Mouse (Mus musculus): ENCODE data around the gene Crnkl1.
"Not testable (repeated sequence)": the region's sequence is repeated elsewhere in the genome, so short reads cannot be mapped to it uniquely, and the experiment has no call there.

Gene Crnkl1

DNA sequence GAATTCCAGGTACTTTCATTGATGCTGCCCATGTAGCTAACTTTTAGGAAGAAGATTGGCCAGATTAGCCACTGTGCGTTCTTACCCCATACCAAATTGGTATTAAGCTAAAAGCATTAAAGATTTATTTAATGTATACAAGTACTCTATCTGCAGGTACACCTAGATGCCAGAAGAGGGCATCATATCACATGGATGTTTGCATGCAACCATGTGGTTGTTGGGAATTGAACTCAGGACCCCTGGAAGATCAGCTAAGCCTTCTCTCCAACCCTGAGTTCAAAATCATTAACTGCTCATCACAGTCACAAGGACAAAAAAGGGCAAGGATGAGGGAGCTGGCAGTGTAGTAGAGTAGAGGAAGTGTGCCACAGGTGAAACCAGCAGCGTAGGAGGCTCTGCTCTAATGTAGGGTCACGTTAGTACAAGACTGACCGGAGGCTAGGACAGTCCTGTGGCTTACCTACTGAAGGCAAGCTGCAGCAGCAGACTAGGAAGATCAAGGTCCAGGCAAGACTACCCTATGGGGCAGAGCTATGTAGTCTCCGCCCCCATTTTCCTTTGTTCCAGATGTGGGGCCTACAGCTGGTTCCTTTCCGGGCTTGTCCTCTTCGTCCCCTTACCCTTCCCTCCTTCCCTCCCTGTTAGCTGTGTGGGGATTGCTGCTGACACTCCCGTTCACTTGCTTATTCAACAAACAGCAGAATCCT is 13.7 kb downstream of the Crnkl1 start:
- DNase-seq (ENCODE audit: low read depth) = no peak

DNA sequence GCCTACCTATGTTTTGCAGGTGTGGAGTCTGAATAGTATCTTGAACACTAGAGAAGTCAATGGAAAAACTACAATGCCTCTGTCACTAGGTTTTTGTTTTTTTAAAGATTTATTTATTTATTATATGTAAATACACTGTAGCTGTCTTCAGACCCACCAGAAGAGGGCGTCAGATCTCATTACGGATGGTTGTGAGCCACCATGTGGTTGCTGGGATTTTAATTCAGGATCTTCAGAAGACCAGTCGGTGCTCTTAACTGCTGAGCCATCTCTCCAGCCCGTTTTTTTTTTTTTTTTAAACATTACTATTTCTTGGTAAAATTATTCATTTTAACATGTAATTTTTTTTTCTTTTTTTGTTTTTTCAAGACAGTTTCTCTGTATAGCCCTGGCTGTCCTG is 28.9 kb downstream of the Crnkl1 start:
- not testable (repeated sequence) for DNase-seq (ENCODE audit: low read depth)

DNA sequence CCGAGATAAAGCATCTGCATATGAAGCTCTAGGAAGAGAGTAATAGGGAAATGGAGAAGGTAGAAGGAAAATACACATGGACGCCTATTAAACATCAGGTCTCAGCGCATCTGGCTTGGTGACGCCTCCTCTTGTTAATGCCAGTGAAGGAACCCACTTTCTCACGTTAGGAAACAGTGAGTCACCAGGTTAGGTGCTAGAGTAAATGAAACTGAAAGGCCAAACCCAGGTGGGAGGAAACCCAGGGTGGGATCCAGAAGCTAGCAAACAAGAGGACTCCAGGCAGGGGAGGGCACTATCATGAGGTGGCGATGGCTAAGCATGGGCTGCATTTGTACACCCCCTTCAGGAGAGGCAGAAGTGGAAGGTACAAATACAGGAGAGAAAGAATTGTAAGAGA is 29.7 kb downstream of the Crnkl1 start:
- DNase-seq (ENCODE audit: low read depth) = no peak

DNA sequence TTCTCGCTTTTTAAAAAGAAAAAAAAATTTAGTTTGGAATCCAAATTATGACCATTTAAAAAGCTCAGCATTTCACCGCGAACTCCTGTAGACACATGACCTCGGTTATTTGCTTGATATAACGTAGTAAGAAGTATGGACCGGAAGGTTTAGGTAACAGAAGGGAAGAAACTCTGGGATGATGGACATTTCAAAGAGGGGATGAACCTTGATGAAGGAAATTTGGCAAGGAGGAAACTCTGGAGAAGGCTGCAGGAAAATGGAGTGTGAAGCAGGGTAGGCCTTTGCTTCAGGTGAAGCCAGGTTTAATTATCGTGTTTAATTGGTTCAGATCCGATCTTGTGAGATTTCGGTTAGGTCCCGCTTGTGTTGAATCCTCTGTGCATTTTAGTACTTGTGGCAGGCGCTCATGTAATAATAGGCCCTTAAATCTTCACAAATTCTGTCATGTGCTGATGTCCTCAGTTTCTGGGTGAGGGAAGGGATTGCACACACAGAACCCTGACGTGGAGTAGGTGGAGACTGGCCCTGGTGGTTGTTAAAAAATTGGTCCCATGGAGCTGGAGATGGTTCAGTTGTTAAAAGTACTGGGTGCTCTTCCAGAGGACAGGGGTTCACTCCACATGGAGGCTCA is 30.7 kb downstream of the Crnkl1 start:
- DNase-seq (ENCODE audit: low read depth) = no peak

DNA sequence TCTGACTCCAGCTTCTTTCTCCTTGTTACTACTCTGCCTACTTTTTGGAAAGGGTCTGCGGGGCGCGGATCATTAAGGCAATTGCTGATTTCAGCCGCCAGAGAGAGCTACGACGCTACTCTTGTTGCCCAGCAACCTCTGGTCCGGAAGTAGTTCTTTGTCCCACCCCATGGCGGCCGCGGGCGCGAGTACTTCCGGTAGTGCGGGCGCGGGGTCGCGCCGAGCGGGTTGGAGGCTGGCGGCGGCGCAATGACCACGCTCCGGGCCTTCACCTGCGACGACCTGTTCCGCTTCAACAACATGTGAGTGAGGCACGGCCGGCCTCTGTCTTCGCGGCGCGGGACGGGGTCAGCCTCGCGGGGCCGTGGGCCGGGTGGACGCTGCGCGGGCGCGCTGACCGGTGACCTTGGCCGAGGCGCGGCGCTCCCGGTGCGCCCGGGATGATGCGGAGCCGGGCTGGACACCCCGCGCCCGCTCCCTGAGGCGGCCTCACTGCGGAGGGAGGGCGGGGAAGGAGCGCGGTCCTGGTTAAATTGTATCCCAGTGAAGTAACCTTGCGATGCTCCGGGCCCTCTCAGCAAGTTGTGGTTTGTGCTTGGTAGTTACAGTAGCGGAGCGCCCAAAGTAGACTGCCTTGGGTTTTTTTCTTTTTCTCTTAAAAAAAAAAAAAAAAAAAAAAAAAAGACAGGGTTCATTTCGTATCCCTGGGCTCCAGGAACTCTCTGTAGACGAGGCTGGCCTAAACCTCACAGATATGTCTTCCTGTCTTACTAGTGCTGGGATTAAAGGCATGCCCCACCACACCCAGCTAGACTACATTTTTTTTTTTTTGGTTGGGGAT is 31.5 kb downstream of the Crnkl1 start:
- DNase-seq (ENCODE audit: low read depth) = peak; percentile 65

DNA sequence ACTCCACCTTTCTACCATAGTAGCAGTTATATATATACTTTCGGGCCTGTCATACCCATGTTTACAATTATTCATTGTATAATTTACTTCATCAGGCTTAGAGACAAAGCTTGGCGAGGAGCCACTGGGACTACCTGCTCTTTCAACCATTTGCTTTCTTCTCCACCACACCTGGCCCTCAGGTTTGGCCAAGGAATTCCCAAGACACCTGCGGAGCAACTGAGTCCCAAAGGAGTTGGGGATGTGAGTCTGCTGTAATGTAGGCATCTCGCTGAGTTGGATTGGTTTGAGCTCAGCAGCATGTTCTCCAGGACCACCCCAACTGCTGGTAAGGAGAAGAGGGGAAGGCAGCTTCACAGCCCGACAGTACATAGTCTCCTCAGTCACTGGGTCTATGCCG is 33.0 kb downstream of the Crnkl1 start, which contains the start of gene Naa20:
TSS of gene Naa20 (plus strand) at position 239 of the 400 bp plus-strand sequence.
- no peak for DNase-seq (ENCODE audit: low read depth)

DNA sequence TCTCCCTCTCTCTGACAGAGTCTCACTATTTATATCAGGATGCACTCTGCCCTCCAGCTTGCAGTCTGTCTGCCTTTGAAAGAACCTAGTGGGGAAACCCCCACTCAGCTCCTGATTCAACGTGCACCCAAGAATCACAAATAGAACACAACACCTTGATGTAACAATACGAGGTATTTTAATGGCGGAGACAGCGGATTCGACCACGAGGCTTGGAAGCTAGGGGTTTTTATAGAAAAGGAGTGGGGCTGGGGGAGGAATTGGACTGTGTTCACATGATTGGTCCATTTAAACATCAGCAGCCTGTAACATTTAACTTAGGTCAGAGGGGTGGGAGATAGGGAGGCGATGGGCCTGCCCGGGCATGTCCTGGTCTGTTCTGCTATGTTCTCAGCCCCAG is 34.5 kb downstream of the Crnkl1 start:
- DNase-seq (ENCODE audit: low read depth) = not testable (repeated sequence)

DNA sequence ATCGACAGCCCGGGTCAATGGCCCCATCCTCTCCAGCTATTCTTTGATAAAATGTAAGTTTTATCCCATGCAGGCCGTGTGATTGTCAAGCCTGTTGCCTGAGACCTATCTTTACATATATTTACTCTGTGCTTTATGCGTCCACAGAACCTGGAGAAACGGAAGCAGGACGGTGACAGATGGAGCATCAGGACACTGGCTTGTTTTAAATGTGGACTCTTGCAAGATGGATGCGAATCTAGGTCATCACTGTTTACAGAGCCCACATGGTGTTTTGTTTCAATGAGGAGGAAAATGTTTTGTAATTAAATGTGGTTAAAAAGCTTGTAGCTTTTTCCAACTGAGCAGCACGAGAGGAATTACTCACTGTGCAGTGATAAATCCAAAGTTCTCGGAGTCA is 36.7 kb downstream of the Crnkl1 start:
- DNase-seq (ENCODE audit: low read depth) = no peak

DNA sequence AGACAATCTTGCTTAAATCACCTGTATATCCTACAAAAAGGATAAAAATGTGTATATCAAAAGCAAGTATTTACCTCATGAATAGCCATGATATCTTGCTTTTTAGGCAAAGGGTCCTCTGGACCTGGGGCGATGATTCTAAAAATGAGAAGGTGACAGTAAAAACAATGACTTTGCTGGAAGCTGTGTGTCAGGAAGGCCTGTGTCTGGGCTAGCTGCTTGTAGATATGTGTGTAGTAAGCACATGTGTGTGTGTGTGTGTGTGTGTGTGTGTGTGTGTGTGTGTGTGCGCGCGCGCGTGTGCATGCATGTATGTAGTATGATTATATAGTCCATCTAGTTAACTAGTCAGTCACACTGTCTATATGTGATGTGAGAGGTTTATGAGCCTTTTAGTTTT is 41.1 kb downstream of the Crnkl1 start:
- DNase-seq (ENCODE audit: low read depth) = no peak

DNA sequence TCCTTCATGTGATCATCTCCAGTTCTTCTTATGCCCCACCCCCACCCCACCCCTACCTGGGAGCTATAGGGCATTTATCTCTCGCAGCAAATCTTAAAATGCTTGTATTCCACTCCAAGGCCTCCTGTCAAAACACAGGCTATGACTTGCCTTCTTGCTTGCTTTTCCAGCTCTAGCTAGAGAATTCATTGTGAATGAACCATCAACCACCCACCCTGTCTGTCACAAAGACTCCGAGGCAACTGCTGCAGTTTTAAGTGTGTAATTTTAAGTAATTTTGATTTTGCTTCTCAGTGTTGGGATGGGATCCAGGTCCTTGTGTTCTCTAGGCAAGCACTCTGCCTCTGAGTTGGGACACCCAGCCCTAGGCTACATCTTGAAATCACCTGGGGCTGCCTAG is 44.2 kb downstream of the Crnkl1 start:
- DNase-seq (ENCODE audit: low read depth) = no peak

DNA sequence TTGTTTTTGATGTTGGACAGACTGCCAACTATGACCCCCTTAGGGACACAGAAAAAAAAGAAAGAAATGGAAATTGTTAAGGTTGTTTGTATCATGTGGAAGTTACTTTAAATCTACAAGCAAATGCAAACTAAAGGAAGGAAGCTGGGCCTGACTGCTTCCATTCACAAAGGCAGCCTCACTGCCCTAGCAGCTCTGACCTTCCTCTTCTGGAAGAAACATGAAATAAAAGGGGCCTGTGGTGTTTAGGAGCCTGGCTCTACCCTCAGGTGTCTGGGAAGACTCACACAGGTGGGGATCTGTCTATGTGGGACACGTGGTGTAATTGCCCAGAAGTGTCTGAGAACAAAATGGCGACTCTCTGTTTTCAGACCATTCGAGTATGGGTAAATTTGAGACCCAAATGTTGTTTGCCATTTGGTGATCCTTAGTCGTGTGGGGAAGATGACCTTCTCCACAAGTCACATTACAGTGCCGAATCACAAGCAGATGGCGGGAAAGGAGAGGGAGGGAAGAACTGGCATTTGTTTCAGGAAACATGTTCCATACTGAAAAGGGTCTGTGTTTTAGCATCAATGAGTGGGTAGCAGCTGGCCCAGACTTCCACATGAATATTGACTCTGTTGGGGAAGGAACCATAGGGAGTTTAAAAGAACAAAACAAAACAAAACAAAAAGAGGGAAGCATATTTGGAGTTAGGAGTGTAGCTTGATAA is 45.9 kb downstream of the Crnkl1 start:
- no peak for DNase-seq (ENCODE audit: low read depth)

DNA sequence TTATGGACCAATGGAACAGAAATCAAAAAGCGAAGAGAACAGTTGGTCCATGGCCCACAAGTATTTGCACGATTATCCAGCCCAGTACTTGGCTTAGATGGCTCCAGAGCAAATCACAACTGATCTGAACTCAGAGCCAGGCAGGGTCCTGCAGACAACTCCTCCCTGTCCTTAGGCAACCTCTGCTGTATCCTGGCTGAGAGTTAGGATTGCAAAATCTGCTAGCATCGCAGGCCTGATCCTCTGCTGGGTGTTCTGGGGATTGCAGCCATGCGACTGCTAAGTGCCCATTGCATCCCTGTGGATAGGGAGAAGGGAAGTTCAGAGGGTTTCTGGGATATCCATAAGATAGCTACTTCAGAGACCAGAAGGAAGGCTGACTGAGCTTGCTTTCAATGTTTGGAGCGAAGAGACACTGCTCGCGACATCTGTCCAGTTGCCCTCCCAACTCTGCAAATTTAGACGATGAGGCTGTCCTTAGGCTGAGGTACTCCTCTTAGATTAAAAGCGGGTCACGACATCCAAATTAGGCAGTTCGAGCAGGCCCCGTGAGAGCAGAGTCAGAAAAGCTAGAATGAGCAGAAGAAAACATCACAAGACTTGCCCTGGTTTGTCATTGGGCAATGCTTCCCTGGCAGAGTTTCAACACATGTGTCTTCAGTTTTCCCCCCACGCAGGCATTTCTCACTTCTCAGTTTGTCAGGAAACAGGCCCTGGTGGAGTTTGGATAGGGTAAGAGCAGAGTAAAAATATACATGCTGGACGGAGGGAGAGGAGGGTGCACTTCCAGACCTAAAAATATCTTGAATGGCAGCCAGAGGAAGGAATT is 46.7 kb downstream of the Crnkl1 start:
- DNase-seq (ENCODE audit: low read depth) = peak; percentile 97

DNA sequence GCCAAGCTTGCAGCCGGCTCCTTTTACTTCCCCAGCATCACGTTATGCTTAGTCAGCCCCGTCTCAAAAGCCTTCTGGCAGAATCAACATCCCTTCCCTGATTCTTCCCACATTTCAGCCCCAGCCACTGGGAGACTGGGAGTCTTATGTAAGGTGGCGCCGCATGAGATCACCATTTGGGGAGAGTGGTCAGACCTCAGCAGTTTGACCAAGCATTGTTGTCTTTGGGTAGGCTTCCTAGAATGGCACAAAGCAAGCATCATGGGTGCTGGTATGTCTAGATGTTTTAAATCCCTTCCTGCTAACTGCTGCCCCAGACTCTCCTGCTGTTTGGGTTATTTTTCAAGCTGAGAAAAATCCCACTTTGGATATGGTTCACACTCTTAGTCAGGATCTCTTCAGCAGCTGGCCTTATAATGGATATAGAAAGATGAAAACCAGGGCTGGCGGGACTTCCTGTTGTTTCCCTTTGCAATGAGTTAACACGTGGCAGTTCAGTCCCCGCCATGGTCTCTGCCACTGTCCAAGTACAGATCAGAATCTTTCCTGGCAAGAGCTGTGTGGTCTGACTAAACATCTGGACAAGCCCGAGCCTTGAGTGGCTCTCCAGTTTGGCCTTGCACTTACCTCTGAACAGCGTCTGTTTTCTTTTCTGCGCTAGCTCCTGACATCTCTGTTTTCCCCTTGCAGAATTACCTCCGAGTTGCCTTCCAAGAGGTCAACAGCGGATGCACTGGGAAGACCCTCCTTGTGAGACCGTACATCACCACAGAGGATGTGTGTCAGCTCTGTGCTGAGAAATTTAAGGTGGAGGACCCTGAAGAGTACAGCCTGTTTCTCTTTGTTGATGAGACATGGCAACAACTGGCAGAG is 49.7 kb downstream of the Crnkl1 start:
- peak; percentile 97 for DNase-seq (ENCODE audit: low read depth)

DNA sequence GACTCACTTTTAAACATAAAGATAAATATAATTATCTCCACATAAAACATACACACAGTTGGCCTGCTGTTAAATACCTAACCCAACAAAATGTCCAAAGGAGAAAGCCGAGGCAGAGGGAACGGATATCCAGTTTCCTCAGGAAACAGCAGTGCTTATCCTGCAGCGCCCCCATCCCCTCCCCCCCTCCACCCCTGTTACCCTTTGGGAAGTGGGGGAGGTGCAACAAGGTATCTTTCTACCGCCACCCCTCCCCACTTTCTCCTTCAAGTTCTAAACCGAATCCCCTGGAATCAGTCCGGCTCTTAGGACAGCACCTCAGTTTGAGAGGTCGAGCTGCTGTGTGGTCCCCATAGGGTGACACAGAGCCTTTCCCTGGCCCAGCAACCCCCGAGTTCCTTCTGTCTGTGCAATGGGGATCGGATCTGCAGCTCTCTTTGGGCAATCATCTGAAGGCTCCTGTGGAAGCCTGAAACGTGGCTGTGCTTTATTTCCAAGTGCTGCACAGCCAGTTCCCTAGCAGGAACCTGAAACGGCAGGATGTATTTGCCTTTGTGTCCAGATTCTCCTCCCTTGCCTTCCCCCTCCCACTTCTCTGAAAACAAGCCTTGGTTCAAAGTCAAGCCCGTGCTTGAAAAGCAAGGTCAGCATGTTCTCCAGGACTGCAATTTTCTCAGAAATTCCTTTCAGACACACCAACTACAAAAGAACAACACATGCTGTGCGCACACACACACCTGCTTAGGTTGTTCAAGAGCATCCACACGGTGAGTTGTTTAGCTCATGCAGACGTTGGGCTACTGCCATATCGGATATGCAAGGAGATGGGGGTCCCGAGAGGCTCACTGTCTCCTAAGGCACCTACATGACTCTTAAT is 50.5 kb downstream of the Crnkl1 start:
- DNase-seq (ENCODE audit: low read depth) = peak; percentile 86

DNA sequence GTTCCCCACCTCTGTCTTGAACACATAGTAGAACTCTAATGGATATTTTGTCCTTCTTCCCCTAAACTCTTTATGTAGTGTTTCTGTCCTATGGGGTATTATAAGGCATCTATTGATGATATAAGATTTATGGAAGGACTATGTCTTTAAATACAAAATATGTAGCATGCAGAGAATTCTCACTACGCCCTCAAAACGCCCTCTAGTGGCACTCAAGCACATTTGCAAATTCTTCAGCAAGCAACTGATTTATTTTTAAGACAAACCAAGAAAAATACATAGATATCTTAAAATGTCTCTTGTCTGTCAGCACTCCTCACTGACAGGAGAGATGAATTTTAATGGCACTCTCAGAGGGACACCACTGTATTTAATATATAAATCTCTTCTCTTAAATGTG is 52.4 kb downstream of the Crnkl1 start:
- no peak for DNase-seq (ENCODE audit: low read depth)

DNA sequence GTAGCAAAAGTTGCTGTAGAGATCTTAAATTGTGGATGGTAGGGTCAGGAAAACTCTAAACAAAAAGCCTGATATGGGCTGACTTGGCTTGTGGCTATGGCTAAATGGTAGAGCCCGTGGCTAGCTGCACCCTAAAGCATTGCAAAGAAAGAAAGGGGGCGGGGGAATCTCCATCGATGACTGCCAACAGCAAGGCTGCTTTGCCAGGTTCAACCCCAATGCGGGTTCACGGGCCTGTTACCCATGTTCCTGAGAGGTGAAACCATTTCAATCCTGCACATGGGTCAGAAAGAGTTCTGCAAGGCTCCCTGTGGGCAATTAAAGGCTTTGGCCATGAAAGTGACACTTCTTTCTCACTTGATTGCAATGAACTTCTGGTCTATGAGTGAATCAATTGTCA is 52.9 kb downstream of the Crnkl1 start:
- DNase-seq (ENCODE audit: low read depth) = no peak

DNA sequence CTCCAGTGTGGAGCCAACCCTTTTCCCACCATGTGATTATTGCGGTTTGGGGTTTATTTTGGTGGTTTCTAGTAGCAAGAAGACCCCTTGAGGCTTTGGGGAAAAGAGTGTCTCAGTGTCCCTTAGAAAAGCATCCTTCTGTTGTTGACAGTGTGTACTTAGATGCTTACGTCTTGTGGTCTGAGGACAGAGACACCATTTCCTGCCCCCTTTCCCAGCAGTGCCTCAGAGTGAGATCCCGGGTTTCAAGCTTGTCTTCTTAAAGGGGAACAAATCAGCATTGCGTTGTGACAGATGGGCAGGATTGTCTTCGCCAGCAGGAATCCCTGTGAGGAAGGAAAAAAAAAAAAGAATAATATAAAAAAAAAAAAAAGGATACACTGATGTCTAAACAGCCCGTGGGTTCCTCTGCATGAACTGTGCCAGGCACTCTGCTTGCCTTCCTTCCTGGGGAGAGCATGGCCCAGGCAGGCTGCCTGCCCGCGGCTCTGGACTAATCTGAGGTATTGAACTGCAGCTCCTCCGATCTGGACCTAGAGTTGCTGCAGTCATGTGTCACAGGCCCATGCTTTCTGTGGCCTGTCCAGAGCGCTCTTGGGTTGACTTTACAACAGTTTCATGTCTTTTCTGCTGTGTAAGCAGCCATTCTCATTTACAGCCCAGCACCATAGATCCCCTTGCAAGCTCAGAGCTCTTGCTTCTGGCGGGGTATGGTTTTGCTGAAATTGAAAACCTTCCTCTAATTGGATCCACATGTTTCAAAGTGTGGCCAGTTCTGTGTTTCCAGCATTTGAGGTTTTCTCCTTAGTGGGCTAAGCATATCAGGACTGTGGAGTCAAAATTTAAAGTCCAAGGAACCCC is 53.7 kb downstream of the Crnkl1 start:
- peak; percentile 74 for DNase-seq (ENCODE audit: low read depth)

DNA sequence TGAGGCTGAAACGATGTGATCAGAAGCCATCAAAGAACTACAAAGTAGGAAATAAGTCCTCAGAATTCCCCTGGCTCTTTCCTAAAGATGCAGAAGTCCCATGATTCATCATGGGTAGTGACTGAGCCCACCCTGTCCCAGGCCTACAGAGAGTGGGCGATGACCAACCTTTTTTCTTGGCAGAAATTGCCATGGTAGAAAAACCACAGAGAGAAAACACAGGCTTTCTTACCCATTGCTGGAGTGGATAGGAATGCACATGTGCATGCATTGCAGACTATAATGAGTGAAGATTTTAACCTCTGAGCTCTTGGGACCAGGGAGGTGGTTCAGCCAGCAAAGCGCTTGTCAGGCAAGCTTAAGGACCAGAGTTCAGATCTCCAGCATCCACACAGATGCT is 57.6 kb downstream of the Crnkl1 start:
- no peak for DNase-seq (ENCODE audit: low read depth)

Measured in fibroblast of lung, adult 2 months (primary cell).